Mouse (Mus musculus) MEL (cell line): Measurements from ENCODE around the gene Mdh2. TPM values are rescaled to one million over a fixed set of nuclear protein-coding genes. Genes with fewer than 3 reads are reported as not detected.

Experiments
- DNase-seq: peaks from one replicate; pipeline ENCODE4 v3.0.0; 2011; ENCODE audit warnings: low read depth, low spot score
- H3K27ac ChIP-seq: 2 replicates; pipeline ENCODE4 v1.5.1; 2012; ENCODE audit warnings: low read depth, mild to moderate bottlenecking, control low read depth, low read length, moderate library complexity; ENCODE audit not compliant: control insufficient read depth
- H3K27me3 ChIP-seq, 2 experiments: fragments of 150-350 bp in 1 of 2; sonication (generic) in 1 of 2; 2 replicates each; pipeline ENCODE4 v1.6.1; 2012; ENCODE audit warnings: low read length in 2 of 2, mild to moderate bottlenecking in 2 of 2, improper control_type of control experiment in 1 of 2, moderate library complexity in 1 of 2; ENCODE audit not compliant: insufficient read depth in 2 of 2, control insufficient read depth in 1 of 2
- H3K36me3 ChIP-seq, 2 experiments: 2 replicates each; pipeline ENCODE4 v1.6.1; 2012 to 2014; ENCODE audit warnings: low read length in 2 of 2, improper control_type of control experiment in 1 of 2, inconsistent platforms in 1 of 2, mild to moderate bottlenecking in 1 of 2; ENCODE audit not compliant: insufficient read depth in 2 of 2, control insufficient read depth in 1 of 2
- H3K4me1 ChIP-seq, 2 experiments: fragments of 150-350 bp in 1 of 2; sonication (generic) in 1 of 2; 2 replicates each; pipeline ENCODE4 v1.6.1; 2012; ENCODE audit warnings: low read length in 2 of 2, improper control_type of control experiment in 1 of 2, mild to moderate bottlenecking in 1 of 2; ENCODE audit not compliant: insufficient read depth in 2 of 2, control insufficient read depth in 1 of 2
- H3K4me3 ChIP-seq, 2 experiments: fragments of 150-350 bp in 1 of 2; sonication (generic) in 1 of 2; 2 replicates each; pipeline ENCODE4 v1.5.1; 2012; ENCODE audit warnings: low read depth in 2 of 2, low read length in 2 of 2, mild to moderate bottlenecking in 2 of 2, moderate library complexity in 2 of 2, control low read depth in 1 of 2, improper control_type of control experiment in 1 of 2; ENCODE audit not compliant: control insufficient read depth in 1 of 2, insufficient read depth in 1 of 2
- H3K79me2 ChIP-seq: 2 replicates; pipeline ENCODE4 v1.6.1; 2012; ENCODE audit warnings: mild to moderate bottlenecking, low read length, moderate library complexity; ENCODE audit not compliant: control insufficient read depth, poor library complexity, insufficient read depth
- H3K9ac ChIP-seq: 2 replicates; pipeline ENCODE4 v1.6.1; 2012; ENCODE audit warnings: low read depth, mild to moderate bottlenecking, control low read depth, low read length, moderate library complexity; ENCODE audit not compliant: control insufficient read depth, poor library complexity, severe bottlenecking
- H3K9me3 ChIP-seq: fragments of 150-350 bp; sonication (generic); replicated peaks from 2 replicates; pipeline ENCODE4 v1.6.1; 2012; ENCODE audit warnings: mild to moderate bottlenecking, low read length, improper control_type of control experiment, moderate library complexity; ENCODE audit not compliant: insufficient read depth
- CHD2 ChIP-seq: IDR thresholded peaks from 2 replicates; pipeline ENCODE4 v1.6.1; 2011; ENCODE audit warnings: low read length, improper control_type of control experiment
- CTCF ChIP-seq, 3 experiments: IDR thresholded peaks in 2 of 3; conservative IDR thresholded peaks in 1 of 3; 2 replicates each; pipeline ENCODE4 v1.5.1; 2011 to 2012; ENCODE audit warnings: low read length in 3 of 3, low read depth in 2 of 3, mild to moderate bottlenecking in 2 of 3, improper control_type of control experiment in 1 of 3, inconsistent platforms in 1 of 3, mixed read lengths in 1 of 3, moderate library complexity in 1 of 3; ENCODE audit not compliant: control insufficient read depth in 1 of 3, insufficient read depth in 1 of 3, poor library complexity in 1 of 3, severe bottlenecking in 1 of 3
- EP300 ChIP-seq, 2 experiments: IDR thresholded peaks; 2 replicates each; pipeline ENCODE4 v1.6.1; 2011; ENCODE audit warnings: improper control_type of control experiment in 2 of 2, low read length in 2 of 2, low read depth in 1 of 2, mild to moderate bottlenecking in 1 of 2
- ETS1 ChIP-seq: IDR thresholded peaks from 2 replicates; pipeline ENCODE4 v1.6.1; 2012; ENCODE audit warnings: low read depth, mild to moderate bottlenecking, inconsistent platforms, low read length, improper control_type of control experiment, moderate library complexity
- GABPA ChIP-seq: IDR thresholded peaks from 2 replicates; pipeline ENCODE4 v1.6.1; 2012; ENCODE audit warnings: low read depth, mild to moderate bottlenecking, inconsistent platforms, low read length, improper control_type of control experiment, moderate library complexity
- HCFC1 ChIP-seq: IDR thresholded peaks from 2 replicates; pipeline ENCODE4 v1.6.1; 2012; ENCODE audit warnings: low read depth, mild to moderate bottlenecking, inconsistent platforms, low read length, improper control_type of control experiment, moderate library complexity
- JUND ChIP-seq: IDR thresholded peaks from 2 replicates; pipeline ENCODE4 v1.6.1; 2011; ENCODE audit warnings: low read depth, mild to moderate bottlenecking, improper control_type of control experiment, low read length
- MEF2A ChIP-seq: IDR thresholded peaks from 2 replicates; pipeline ENCODE4 v1.6.1; 2014; ENCODE audit warnings: low read depth, mild to moderate bottlenecking, inconsistent platforms, low read length, improper control_type of control experiment; ENCODE audit not compliant: poor library complexity, insufficient replicate concordance, severe bottlenecking; ENCODE audit errors: extremely low read depth
- MYB ChIP-seq: IDR thresholded peaks from 2 replicates; pipeline ENCODE4 v1.6.1; 2011; ENCODE audit warnings: mild to moderate bottlenecking, low read depth, low read length, improper control_type of control experiment
- NELFE ChIP-seq: IDR thresholded peaks from 2 replicates; pipeline ENCODE4 v1.6.1; 2011; ENCODE audit warnings: low read depth, low read length, improper control_type of control experiment
- NRF1 ChIP-seq: IDR thresholded peaks from 2 replicates; pipeline ENCODE4 v1.6.1; 2014; ENCODE audit warnings: low read depth, mild to moderate bottlenecking, inconsistent platforms, low read length, improper control_type of control experiment, moderate library complexity; ENCODE audit not compliant: poor library complexity, insufficient read depth, severe bottlenecking
- POLR2A ChIP-seq, 2 experiments: IDR thresholded peaks; 2 replicates each; pipeline ENCODE4 v1.6.1; 2011 to 2012; ENCODE audit warnings: low read length in 2 of 2, mild to moderate bottlenecking in 2 of 2, control low read depth in 1 of 2, improper control_type of control experiment in 1 of 2, low read depth in 1 of 2, moderate library complexity in 1 of 2; ENCODE audit not compliant: control insufficient read depth in 1 of 2, insufficient read depth in 1 of 2, poor library complexity in 1 of 2
- POLR2AphosphoS2 ChIP-seq: IDR thresholded peaks from 2 replicates; pipeline ENCODE4 v1.6.1; 2011; ENCODE audit warnings: low read length, improper control_type of control experiment
- RAD21 ChIP-seq: IDR thresholded peaks from 2 replicates; pipeline ENCODE4 v1.6.1; 2011; ENCODE audit warnings: mild to moderate bottlenecking, low read depth, low read length, improper control_type of control experiment
- RCOR1 ChIP-seq: IDR thresholded peaks from 2 replicates; pipeline ENCODE4 v1.6.1; 2012; ENCODE audit warnings: low read depth, mild to moderate bottlenecking, inconsistent platforms, low read length, improper control_type of control experiment
- UBTF ChIP-seq: IDR thresholded peaks from 2 replicates; pipeline ENCODE4 v1.6.1; 2012; ENCODE audit warnings: low read depth, mild to moderate bottlenecking, inconsistent platforms, low read length, improper control_type of control experiment, moderate library complexity, borderline replicate concordance; ENCODE audit not compliant: insufficient read depth
- ZC3H11A ChIP-seq: IDR thresholded peaks from 2 replicates; pipeline ENCODE4 v1.6.1; 2012; ENCODE audit warnings: low read depth, mild to moderate bottlenecking, inconsistent platforms, low read length, improper control_type of control experiment
- ZMIZ1 ChIP-seq: IDR thresholded peaks from 2 replicates; pipeline ENCODE4 v1.6.1; 2012; ENCODE audit warnings: low read depth, mild to moderate bottlenecking, inconsistent platforms, low read length, improper control_type of control experiment, moderate library complexity
- ZNF384 ChIP-seq: IDR thresholded peaks from 2 replicates; pipeline ENCODE4 v1.6.1; 2012; ENCODE audit warnings: low read depth, mild to moderate bottlenecking, inconsistent platforms, low read length, improper control_type of control experiment
- polyA plus RNA-seq, 2 experiments: library from polyadenylated mRNA; stranded (reverse) in 1 of 2; unstranded in 1 of 2; fragments of >175 nt in 1 of 2; fragments of >200 nt in 1 of 2; gene quantifications; 2 replicates each; pipeline versions ENCODE4 v1.2.1 to v1.2.4; 2012; ENCODE audit warnings: low replicate concordance in 2 of 2, low read depth in 1 of 2; ENCODE audit not compliant: insufficient read length in 2 of 2, insufficient read depth in 1 of 2, missing spikeins in 1 of 2
- total RNA-seq: library from RNA; depleted of rRNA; stranded (reverse); fragments of 300-350 nt; gene quantifications from 2 replicates; pipeline ENCODE4 v1.2.3, GENCODE M21; 2012; rRNA removed

Mdh2 gene
- total and polyA plus RNA-seq, 3 experiments, result 207 to 1,097 (median 465) TPM

DNA sequence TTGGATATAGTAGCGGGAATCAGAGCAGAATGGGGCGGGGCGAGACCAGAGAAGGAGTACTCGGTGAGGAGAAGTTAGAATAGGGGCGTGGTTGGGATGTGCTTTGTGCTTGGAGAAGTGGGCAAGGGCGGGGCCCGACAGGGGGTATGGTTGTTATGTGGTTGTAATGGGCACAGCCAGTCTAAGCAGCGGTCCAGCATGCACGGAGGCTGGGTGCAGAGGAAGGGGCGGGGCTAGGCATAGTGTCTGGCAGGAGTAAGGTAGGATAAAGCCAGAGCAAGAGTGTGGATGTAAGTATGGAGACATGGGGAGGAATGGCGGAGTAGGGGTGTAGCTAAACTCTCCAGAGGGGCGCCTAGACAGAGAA is 57.2 kb downstream of the Mdh2 start:
- Histone ChIP-seq H3K9me3 (no peaks in the 10 kb centered on the region), H3K9ac (no peak overlapping the region), H3K36me3 (no peaks in the 10 kb centered on the region), H3K27me3 (peaks cover 0 to 2% of the 10 kb centered on the region in 2 experiments; a peak in 1 of 4 replicates), H3K27ac (no peak overlapping the region), H3K4me1 (no peaks in the 10 kb centered on the region; a peak in 1 of 4 replicates), H3K4me3 (no peak overlapping the region), H3K79me2 (no peaks in the 10 kb centered on the region)
- no peak for DNase-seq
- no peak for TF ChIP-seq RAD21
- no peak for TF ChIP-seq ETS1
- TF ChIP-seq RCOR1, result no peak
- TF ChIP-seq NRF1, result no peak
- no peak for TF ChIP-seq EP300 (IDR thresholded peaks at IDR 0.05; ENCODE audit: low read depth in 1 of 2, low read length in 2 of 2)
- TF ChIP-seq ZC3H11A, result no peak
- no peak for TF ChIP-seq ZMIZ1
- TF ChIP-seq CHD2, result no peak
- no peak for TF ChIP-seq POLR2A (IDR thresholded peaks at IDR 0.05; ENCODE audit: control insufficient read depth in 1 of 2, insufficient read depth in 1 of 2, low read depth in 1 of 2, low read length in 2 of 2, poor library complexity in 1 of 2)
- no peak for TF ChIP-seq NELFE
- TF ChIP-seq MYB, result no peak
- no peak for TF ChIP-seq POLR2AphosphoS2

DNA sequence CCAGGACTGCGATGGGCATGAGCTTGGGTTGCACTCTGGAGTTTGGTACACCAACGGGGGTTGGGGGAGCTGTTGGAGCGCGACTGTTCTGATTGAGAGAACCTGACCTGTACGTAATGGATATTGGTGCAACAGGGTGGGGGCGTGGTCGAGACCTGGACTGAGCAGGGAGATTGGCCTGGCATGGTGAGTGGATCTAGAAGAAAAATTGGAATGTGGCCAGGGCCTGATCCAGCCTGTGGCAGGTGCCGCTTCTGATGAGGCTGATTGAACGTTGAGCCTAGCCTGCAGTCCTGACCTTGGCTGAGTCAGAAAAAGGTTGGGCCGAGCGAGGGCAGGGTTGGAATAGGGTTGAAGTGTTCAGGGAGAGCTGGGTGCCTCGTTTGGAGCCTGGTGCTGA is 57.7 kb downstream of the Mdh2 start:
- Histone ChIP-seq H3K27me3 (peaks cover 0 to 2% of the 10 kb centered on the region in 2 experiments; a peak in 1 of 4 replicates), H3K4me1 (no peaks in the 10 kb centered on the region; a peak in 1 of 4 replicates)
- TF ChIP-seq HCFC1 (no peak), GABPA (no peak), MEF2A (no peak), CTCF (IDR thresholded peaks at IDR 0.05 in 2 of 3, conservative IDR thresholded peaks at IDR 0.05 in 1 of 3; ENCODE audit: control insufficient read depth in 1 of 3, insufficient read depth in 1 of 3, low read depth in 2 of 3, low read length in 3 of 3, poor library complexity in 1 of 3, severe bottlenecking in 1 of 3) (no peak), POLR2A (IDR thresholded peaks at IDR 0.05; ENCODE audit: control insufficient read depth in 1 of 2, insufficient read depth in 1 of 2, low read depth in 1 of 2, low read length in 2 of 2, poor library complexity in 1 of 2) (no peak), JUND (no peak), ZMIZ1 (no peak), UBTF (no peak), POLR2AphosphoS2 (no peak), ZNF384 (no peak)

More for the DNA sequence above, 57.7 kb downstream of the Mdh2 start:
- no peaks in the 10 kb centered on the region for H3K79me2 ChIP-seq
- H3K4me3 ChIP-seq, result no peak overlapping the region
- H3K27ac ChIP-seq, result no peak overlapping the region
- no peaks in the 10 kb centered on the region for H3K9me3 ChIP-seq
- no peak overlapping the region for H3K9ac ChIP-seq
- H3K36me3 ChIP-seq, result no peaks in the 10 kb centered on the region
- no peak for DNase-seq

Other genes starting within 250 kb of the Mdh2 start
- gene Hip1, start 233.4 kb upstream of the Mdh2 start, total RNA-seq, result 0.23 and 0.26 TPM in 2 replicates
- under 1 TPM in 1 of 2 experiments, not detected in 1; 0.75 TPM for gene Hip1, start 233.4 kb upstream of the Mdh2 start, polyA plus RNA-seq
- gene Ccl26, start 214.9 kb upstream of the Mdh2 start, total RNA-seq, result not detected in 2 replicates
- not detected for gene Ccl26, start 214.9 kb upstream of the Mdh2 start, polyA plus RNA-seq
- not detected in 2 replicates for gene Ccl24, start 205.4 kb upstream of the Mdh2 start, total RNA-seq
- gene Ccl24, start 205.4 kb upstream of the Mdh2 start, polyA plus RNA-seq, result not detected
- gene Rhbdd2, start 145.9 kb upstream of the Mdh2 start, total RNA-seq, result 4.2 and 4.9 TPM in 2 replicates
- gene Rhbdd2, start 145.9 kb upstream of the Mdh2 start, polyA plus RNA-seq, result 10 to 100 TPM in 1 of 2 experiments, not detected in 1; 29.1 TPM
- gene Por, start 108.4 kb upstream of the Mdh2 start, total RNA-seq, result 40.3 and 40.4 TPM in 2 replicates
- 10 to 100 TPM in 1 of 2 experiments, not detected in 1; 64.4 TPM for gene Por, start 108.4 kb upstream of the Mdh2 start, polyA plus RNA-seq
- gene Tmem120a, start 34.0 kb upstream of the Mdh2 start, total RNA-seq, result 19.6 and 20.2 TPM in 2 replicates
- gene Tmem120a, start 34.0 kb upstream of the Mdh2 start, polyA plus RNA-seq, result 10 to 100 TPM in 1 of 2 experiments, not detected in 1; 38.8 TPM
- not detected in 2 replicates for gene Styxl1, start 95 bp upstream of the Mdh2 start, total RNA-seq
- under 1 TPM in 1 of 2 experiments, not detected in 1; 0.17 TPM for gene Styxl1, start 95 bp upstream of the Mdh2 start, polyA plus RNA-seq
- gene Srrm3, start 28.4 kb downstream of the Mdh2 start, total RNA-seq, result not detected in 2 replicates
- gene Srrm3, start 28.4 kb downstream of the Mdh2 start, polyA plus RNA-seq, result not detected
- not detected in 2 replicates for gene Hspb1, start 109.4 kb downstream of the Mdh2 start, total RNA-seq
- gene Hspb1, start 109.4 kb downstream of the Mdh2 start, polyA plus RNA-seq, result not detected
- gene Ywhag, start 156.1 kb downstream of the Mdh2 start, total RNA-seq, result 109 and 116 TPM in 2 replicates
- gene Ywhag, start 156.1 kb downstream of the Mdh2 start, polyA plus RNA-seq, result 100 to 1,000 TPM; 268 to 295 TPM
- gene Ssc4d, start 196.1 kb downstream of the Mdh2 start, total RNA-seq, result 0.95 and 1.1 TPM in 2 replicates
- 1 to 10 TPM in 1 of 2 experiments, not detected in 1; 2.1 TPM for gene Ssc4d, start 196.1 kb downstream of the Mdh2 start, polyA plus RNA-seq
- gene Zp3, start 201.6 kb downstream of the Mdh2 start, total RNA-seq, result not detected in 2 replicates
- not detected for gene Zp3, start 201.6 kb downstream of the Mdh2 start, polyA plus RNA-seq
- gene Dtx2, start 216.3 kb downstream of the Mdh2 start, total RNA-seq, result 11.4 and 11.9 TPM in 2 replicates
- 10 to 100 TPM in 1 of 2 experiments, not detected in 1; 17.2 TPM for gene Dtx2, start 216.3 kb downstream of the Mdh2 start, polyA plus RNA-seq